Mouse (Mus musculus): Measurements from ENCODE around the gene Slc39a10. TPM values are rescaled to one million over a fixed set of nuclear protein-coding genes. Genes with fewer than 3 reads are reported as not detected.
"Not testable (repeated sequence)": the region's sequence is repeated elsewhere in the genome, so short reads cannot be mapped to it uniquely, and the experiment has no call there.

The Slc39a10 gene
- polyA plus RNA-seq, 1 experiment from 2014 or later: 61.7 TPM

DNA sequence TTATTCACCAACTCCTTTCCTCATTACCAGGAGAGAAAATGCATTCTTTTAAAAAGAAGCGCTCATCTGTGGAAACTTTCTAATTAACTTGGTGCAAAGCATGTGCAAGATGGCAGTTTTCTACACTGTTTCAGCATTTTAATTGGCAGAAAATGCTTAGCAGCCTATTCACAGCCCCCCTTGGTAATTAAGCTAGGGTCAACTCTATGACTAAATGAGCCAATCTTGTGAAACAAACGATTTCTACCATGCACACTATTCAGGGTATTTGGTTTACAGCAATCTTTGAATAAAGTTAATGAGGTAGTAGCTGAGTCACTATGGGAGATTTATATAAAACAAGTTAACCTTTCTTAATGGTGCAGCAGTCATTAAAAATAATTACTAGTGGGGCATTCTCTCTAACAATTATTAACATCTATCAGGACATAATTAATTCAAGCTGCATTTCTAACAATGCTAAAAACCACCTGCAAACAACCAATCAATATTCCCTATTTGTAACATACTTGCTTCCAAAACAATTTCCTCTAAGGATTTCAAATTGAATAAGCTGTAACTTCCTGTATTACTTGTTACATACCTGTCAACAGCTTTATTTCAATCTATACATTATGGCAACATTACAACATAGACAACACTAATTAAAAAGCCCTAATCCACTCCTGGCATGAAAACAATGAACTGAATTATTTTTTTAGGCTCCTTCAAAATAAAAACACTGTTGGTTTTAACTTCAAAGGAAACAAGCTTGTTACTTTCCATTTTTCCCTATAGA lies 62.4 kb downstream of the Slc39a10 start:
- WGBS: 67% methylated on average over 2 of the region's 2 CpGs
- Histone ChIP-seq H3K9me3 (replicated peaks) (no peaks in the 10 kb centered on the region), H3K27ac (replicated peaks) (no peak overlapping the region), H3K27me3 (ENCODE audit: low read depth, poor library complexity, severe bottlenecking) (no peaks in the 10 kb centered on the region), H3K4me3 (no peak overlapping the region), H3K36me3 (peaks cover 76% of the 10 kb centered on the region), H3K4me1 (no peaks in the 10 kb centered on the region)
- no peak for DNase-seq (ENCODE audit: low spot score)

GRCm38 (mm10) chr1:46822256-46822972 lies 70.2 kb downstream of the Slc39a10 start:
- no peaks in the 10 kb centered on the region for H3K27me3 ChIP-seq (ENCODE audit: low read depth, poor library complexity, severe bottlenecking)
- no peak overlapping the region for H3K27ac ChIP-seq (replicated peaks)
- H3K36me3 ChIP-seq: peaks cover 95% of the 10 kb centered on the region
- H3K4me1 ChIP-seq: no peaks in the 10 kb centered on the region
- no peaks in the 10 kb centered on the region for H3K9me3 ChIP-seq (replicated peaks)
- DNase-seq (ENCODE audit: low spot score): no peak
- H3K4me3 ChIP-seq: no peak overlapping the region
- WGBS: 88% methylated on average over 4 of the region's 4 CpGs

DNA sequence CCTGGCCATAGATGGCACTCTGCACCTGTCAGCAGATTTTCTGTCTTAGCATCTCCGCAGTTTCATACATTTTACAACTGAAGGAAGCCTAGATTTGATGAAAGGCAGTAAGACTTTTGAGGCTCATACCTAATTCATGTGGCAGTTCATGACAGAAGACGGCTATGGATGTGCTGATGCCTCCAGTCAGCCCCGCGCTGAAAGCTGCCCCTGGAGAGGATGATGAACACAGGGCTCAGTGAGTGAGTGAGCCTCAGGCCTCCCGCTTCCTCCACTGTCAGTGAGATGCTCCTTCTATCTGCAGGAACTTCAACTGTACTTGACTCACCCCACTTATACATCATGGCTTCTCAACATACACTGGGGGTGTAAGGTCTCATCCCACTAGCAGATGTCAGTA lies 74.7 kb downstream of the Slc39a10 start:
- H3K4me3 ChIP-seq: no peak overlapping the region
- H3K9me3 ChIP-seq (replicated peaks): no peaks in the 10 kb centered on the region
- DNase-seq (ENCODE audit: low spot score): no peak
- H3K27me3 ChIP-seq (ENCODE audit: low read depth, poor library complexity, severe bottlenecking): no peaks in the 10 kb centered on the region
- no peaks in the 10 kb centered on the region for H3K4me1 ChIP-seq
- no peak overlapping the region for H3K27ac ChIP-seq (replicated peaks)
- H3K36me3 ChIP-seq: peaks cover 70% of the 10 kb centered on the region
- 97% methylated on average over 5 of the region's 5 CpGs for WGBS

DNA sequence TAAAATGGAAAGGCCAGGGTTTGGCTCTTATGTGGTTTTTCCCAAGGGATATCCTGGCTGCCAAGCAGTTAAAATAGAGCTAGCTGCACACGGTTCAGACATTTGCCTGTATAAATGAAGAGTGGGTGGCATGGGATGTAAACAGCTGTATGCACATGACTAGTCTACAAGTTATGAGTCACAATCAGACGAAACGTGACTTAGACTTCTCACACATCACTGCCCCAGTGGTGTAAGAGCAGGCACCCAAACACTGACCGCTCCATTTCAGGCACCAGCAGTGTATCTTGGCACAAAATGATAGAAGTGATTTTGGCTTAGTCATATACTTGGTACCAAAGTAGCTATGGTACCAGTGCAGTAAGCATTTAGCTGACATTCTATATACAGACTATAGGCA lies 84.0 kb downstream of the Slc39a10 start:
- not testable (repeated sequence) for H3K27me3 ChIP-seq (ENCODE audit: low read depth, poor library complexity, severe bottlenecking); H3K9me3 ChIP-seq (replicated peaks); H3K4me3 ChIP-seq; H3K27ac ChIP-seq (replicated peaks); DNase-seq (ENCODE audit: low spot score); H3K4me1 ChIP-seq
- H3K36me3 ChIP-seq: peaks cover 40% of the 10 kb centered on the region
- 88% methylated on average over 4 of the region's 4 CpGs for WGBS

- no peaks in the 10 kb centered on the region for H3K9me3 ChIP-seq (replicated peaks)
- H3K27ac ChIP-seq (replicated peaks): no peak overlapping the region
- 92% methylated on average over 1 of the region's 1 CpGs for WGBS
- no peaks in the 10 kb centered on the region for H3K27me3 ChIP-seq (ENCODE audit: low read depth, poor library complexity, severe bottlenecking)
- no peak overlapping the region for H3K4me3 ChIP-seq
- H3K36me3 ChIP-seq: peaks cover 13% of the 10 kb centered on the region
- DNase-seq (ENCODE audit: low spot score): no peak
- H3K4me1 ChIP-seq: no peaks in the 10 kb centered on the region
These were observed 87.6 kb downstream of the Slc39a10 start for GRCm38 (mm10) chr1:46805074-46805473.

DNA sequence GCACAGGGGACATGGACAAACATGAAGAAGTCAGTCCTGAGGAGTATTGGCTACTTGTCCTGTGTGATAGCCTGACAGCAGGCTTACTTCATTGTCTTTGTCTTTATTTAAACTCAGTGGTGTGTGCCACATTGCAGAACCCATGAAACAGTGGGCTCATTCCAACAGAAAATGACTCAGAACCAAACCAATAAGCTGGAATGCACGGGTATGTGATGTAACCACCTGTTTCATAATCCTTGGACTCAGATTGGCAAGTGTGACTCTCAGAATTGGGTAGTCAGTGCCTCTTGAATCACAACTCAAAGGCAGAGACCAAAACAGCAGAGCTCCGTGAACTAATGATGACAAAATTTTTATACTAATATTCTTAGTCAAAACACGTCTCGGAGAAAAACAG lies 110.4 kb downstream of the Slc39a10 start:
- WGBS: 88% methylated on average over 4 of the region's 4 CpGs
- H3K27me3 ChIP-seq (ENCODE audit: low read depth, poor library complexity, severe bottlenecking); H3K4me3 ChIP-seq; DNase-seq (ENCODE audit: low spot score); H3K27ac ChIP-seq (replicated peaks); H3K36me3 ChIP-seq; H3K9me3 ChIP-seq (replicated peaks); H3K4me1 ChIP-seq: not testable (repeated sequence)

DNA sequence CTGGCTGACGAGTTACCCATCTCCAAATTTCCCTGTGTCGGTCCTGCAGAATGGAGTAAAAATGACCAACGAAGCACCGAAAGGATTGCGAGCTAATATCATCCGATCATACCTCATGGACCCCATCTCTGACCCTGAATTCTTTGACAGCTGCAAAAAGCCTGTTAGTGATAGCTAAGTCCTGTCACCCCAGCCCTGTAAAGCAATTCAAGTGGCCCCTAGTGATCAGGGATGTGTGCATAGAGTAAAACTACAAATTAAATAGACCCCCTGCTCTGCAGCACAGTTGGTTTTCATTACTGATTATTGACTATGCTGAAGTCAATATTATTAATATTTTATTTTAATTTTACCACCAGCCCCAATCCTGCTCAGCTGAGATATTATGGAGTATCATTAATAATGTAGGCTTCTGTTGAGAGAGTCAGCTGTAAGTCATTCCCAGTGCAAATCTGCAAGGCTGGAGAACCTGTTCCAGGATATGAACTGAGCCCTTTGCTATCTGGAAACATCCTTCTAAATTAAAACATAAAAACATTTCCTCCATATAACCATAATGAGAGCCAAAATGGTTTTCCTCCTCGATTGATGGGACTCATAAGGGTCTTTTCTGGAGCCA lies 122.5 kb downstream of the Slc39a10 start:
- H3K36me3 ChIP-seq; H3K27me3 ChIP-seq (ENCODE audit: low read depth, poor library complexity, severe bottlenecking); H3K4me1 ChIP-seq; H3K4me3 ChIP-seq; DNase-seq (ENCODE audit: low spot score); H3K27ac ChIP-seq (replicated peaks); H3K9me3 ChIP-seq (replicated peaks): not testable (repeated sequence)
- 92% methylated on average over 7 of the region's 7 CpGs for WGBS

- not testable (repeated sequence) for H3K4me3 ChIP-seq; H3K4me1 ChIP-seq; H3K9me3 ChIP-seq (replicated peaks); H3K36me3 ChIP-seq; DNase-seq (ENCODE audit: low spot score); H3K27me3 ChIP-seq (ENCODE audit: low read depth, poor library complexity, severe bottlenecking); H3K27ac ChIP-seq (replicated peaks)
These were observed 123.3 kb downstream of the Slc39a10 start for GRCm38 (mm10) chr1:46769318-46769717.

GRCm38 (mm10) chr1:46764600-46764999 lies 128.1 kb downstream of the Slc39a10 start:
- WGBS: 89% methylated on average over 3 of the region's 3 CpGs
- H3K4me1 ChIP-seq; H3K27ac ChIP-seq (replicated peaks); DNase-seq (ENCODE audit: low spot score); H3K4me3 ChIP-seq; H3K27me3 ChIP-seq (ENCODE audit: low read depth, poor library complexity, severe bottlenecking); H3K36me3 ChIP-seq; H3K9me3 ChIP-seq (replicated peaks): not testable (repeated sequence)

All from midbrain, embryonic 10.5 days (tissue).